Mouse (Mus musculus): Measurements from ENCODE around the gene Syce2. TPM values are rescaled to one million over a fixed set of nuclear protein-coding genes. Genes with fewer than 3 reads are reported as not detected.

Syce2 gene
- total and polyA plus RNA-seq, 3 experiments: 0.80 to 8.7 (median 8.0) TPM

DNA sequence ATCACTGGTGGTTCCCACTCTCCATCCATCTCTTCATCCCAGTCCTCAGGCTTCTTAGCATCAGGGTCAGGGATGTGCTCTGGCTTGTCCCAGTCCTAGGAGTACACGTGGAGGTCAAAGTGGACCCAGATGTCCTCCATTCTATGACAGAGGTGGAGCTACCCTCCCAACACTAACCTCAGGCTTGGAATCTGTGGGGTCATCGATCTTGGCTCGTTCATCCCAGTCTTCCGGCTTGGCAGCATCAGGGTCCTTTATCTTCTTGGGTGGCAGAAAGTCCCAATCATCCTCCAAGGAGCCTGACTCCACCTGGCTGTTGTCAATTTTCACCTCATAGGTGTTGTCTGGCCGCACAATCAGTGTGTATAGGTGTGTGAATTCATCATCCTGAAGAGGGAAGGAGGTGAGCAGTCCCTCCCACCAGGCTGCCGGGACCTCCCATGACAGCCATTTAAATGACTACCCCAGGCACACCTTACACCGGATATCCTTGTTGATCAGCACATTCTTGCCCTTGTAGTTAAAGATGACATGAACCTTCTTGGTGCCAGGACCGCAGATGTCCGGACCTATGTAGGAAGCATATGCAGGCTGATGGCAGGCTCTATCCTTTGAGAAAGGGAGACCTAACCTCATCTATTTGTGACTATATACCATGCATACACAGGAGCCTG, 27.4 kb upstream of the Syce2 start:
- DNase-seq: no peak

DNA sequence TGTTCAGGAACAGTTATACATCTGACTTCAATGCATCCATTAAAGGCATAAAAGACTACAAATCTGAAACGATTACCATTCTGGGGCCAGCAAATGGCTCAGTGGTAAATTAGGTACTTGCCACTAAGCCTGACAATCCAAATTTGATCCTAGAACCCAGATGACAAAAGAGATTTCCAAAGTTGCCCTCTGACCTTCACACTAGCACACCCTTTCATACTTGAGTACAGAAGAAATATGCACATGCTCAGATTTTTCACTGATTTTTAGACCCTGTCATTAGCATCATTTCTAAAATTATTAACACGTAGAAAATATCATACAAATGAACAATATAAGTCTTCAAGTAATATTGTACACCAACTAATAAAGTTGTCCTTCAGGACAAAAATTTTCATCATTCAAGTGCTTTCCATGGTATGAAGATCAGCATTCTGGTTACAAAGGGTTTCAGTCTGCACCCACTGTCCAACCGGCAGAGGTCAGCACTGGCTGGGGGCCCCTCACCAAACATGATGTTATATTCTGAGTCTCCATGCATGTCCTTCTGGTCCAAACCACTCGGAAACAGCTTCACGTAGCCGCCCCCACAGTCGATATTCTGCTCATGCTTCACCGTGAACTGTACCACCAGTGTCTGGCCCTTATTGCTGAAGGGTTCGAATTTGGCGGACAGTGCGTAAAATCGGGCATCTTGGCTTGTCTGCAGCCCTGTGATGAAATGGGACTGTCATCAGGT, 26.4 kb upstream of the Syce2 start:
- peak; percentile 47 for DNase-seq

GRCm38 (mm10) chr8:84846094-84846721, 25.7 kb upstream of the Syce2 start:
- no peak for DNase-seq

- DNase-seq: peak; percentile 100
Observed at GRCm38 (mm10) chr8:84846722-84847572, 25.0 kb upstream of the Syce2 start, which contains the start of gene Calr. Gene Calr, minus strand, starts transcription at chr8:84846934.

GRCm38 (mm10) chr8:84847684-84848435, 24.1 kb upstream of the Syce2 start:
- DNase-seq: no peak

DNA sequence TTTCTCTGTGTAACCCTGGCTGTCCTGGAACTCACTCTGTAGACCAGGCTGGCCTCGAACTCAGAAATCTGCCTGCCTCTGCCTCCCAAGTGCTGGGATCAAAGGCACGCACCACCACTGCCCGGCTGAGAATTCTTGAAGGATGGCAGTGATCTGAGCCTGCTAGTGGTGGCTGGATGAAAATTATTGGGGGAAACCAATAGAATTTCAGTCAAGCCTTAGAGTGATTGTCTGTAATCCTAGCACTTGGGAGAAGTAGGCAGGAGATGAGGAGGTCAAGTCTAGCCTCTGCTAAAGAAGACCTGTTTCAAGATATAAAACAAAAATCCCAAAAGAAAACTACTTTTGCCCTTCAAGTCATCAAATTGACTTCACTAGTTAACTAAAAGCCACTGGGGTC, 15.5 kb upstream of the Syce2 start:
- DNase-seq: no peak

DNA sequence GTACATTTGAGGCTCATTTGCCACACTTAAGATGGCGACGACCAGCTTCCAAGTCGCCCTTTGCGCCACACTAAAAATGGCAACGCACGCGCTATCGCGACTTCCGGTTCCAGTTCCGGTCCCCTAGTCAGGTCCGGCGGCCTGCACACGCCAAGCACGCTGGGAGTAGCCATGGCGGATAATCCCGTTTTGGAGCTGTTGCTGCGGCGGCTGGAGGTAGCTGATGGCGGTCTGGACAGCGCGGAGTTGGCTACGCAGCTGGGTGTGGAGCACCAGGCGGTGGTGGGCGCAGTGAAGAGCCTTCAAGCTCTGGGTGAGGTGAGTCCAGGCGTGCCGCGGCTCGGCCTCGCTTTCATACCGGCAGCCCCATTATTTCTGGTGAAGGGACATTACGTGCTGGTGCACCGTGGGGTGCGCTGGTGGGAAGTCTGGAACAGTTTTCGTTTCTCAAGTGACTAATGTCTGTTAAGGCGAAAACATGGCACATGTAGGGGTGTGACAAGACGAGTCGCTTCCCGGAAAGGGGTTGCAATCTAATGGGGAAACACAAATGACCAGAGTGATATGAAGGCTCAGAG, 15.0 kb upstream of the Syce2 start, which contains the start of gene Farsa:
Gene Farsa, plus strand, starts transcription at position 126 of the 578 bp plus-strand sequence.
- peak; percentile 94 for DNase-seq

- peak; percentile 47 for DNase-seq
Observed at GRCm38 (mm10) chr8:84872309-84872965, 526 bp downstream of the Syce2 start.

DNA sequence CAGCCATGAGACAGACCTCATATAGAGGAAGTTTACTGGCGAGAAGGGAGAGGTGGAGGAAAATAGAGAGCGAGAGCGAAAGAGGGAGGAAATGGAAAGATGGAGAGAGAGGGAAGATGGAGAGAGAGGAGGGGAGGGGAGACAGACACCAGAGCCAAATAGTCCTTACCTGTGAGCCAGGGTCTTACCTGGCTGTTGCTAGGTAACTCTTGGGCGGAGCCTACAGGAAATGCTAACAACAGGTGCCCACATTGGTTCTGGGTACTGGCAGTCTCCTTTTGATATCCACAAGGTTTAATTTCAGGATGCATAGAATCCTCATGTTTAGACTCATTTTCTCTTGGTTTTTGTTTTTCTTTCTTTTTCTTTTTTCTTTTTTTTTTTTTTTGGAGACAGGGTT, 1.1 kb downstream of the Syce2 start:
- DNase-seq: no peak

DNA sequence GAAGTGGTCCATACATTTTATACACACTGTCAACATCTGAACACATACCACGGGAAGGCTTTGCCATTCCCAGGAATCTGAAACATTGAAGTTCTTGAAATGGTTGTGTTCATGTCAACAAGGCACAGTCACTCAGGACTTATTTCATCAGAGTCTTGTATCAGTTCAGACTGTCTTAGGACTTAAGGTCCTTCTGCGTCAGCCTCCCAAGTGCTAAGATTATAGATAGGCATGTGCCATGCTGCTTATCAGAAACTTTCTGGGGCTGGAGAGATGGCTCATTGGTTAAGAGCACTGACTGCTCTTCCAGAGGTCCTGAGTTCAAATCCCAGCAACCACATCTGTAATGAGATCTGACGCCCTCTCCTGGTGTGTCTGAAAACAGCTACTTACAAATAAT, 2.4 kb downstream of the Syce2 start:
- no peak for DNase-seq

DNA sequence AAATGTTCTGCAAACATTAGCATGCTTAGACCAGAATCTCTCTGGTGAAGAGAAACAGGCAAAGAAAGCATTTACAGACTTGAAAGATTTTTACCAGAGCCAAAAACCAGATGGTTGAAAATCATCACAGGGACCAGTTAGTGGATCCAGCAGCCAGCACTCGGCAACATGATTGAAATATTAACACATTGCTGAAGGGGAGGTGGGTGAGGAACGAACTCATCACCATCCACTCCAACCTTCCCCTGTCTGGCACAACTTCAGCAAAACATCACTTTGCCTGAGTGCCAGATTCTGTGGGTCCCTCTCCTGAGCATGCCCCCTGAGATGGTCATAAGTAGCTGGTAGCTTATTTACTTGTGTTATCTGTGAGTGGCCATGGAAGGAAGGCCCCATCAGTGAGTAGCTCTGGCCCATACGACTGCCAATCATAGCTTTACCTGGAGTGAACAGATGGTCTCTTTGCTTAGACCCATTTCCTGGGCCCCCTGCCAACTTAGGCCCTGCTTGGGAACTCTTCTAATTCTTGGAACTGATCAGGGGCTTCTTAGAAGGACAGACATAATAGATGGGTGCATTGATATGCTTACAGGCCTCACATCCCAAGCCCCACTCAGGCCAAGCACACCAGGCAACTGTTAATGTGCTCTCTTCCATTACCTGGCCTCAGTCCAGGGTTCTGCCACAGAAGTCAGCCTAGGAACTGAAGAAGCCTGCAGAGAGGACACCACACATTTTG, 5.6 kb downstream of the Syce2 start:
- no peak for DNase-seq

DNA sequence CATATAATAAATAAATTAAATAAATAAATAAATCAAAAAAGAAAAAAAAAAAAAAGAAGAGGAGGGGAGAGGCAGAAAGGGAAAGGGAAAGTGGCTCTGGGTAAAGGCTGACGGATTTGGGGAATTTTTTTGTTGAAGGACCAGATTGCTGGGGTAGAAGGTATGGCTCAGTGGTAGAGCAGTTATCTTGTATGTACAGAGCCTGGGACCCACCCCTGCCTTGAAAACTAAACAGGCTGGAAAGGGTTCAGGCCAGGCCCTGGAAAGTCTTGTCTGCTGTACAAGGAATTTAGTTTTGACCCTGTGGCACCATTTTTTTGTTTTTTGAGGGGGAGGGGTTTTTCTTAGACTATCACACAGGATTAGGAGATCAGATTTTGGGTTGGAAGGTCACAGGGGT, 7.0 kb downstream of the Syce2 start:
- no peak for DNase-seq

DNA sequence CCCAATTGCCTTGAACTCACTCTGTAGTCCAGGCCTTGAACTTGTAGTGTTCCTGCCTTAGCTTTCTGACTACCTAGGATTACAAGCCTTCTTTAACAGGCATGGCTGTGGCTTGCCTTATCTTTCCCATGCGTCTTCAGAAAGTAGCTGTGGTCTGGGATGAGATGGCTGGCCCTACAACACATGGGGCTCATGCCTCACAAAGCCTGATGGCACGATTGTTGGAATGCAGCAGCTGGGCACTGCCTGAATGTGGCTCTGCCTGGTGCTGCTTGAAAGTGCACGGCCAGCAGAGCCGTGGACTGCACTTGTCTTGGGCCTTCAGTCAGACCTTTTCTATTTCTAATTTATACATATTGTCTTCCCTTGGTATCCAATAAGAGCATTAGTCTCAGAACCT, 12.8 kb downstream of the Syce2 start:
- no peak for DNase-seq

DNA sequence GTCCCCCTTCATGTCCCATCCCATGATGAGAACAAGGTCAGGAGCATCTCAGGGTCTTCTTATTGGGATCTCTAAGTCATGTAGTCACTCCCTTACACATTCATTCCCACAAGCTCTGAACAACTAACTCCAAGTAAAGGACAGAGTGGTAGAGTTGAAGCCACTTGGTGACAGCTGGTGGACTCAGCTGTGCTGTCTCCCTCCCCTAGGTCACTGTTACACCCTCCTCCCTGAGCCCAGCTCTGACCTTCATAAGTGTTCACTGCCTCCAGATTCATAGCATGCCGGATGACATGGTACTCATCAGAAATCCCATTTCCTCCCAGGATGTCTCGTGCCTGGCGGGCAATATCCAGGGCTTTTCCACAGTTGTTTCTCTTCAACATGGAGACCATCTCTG, 16.4 kb downstream of the Syce2 start:
- DNase-seq: no peak

DNA sequence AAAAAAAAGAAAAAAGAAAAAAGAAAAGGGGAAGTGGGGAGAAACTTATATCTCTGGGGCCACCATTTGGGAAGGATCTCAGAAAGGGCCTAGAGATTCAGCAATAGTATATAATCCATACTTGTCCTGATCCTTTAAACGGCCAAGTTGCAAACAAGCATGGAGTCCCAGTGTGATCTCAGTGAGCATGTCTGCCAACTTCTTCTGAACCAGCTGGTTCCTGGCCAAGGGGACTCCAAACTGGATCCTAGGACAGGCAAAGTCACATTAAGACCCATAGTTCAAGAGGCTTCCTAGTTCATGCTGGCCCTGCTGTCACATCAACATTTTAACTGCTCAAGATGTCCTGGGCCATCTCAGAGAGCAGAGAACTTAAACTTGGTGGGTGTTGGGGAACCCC, 17.2 kb downstream of the Syce2 start:
- DNase-seq: no peak

- no peak for DNase-seq
Observed at GRCm38 (mm10) chr8:84892993-84893708, 21.2 kb downstream of the Syce2 start.

DNA sequence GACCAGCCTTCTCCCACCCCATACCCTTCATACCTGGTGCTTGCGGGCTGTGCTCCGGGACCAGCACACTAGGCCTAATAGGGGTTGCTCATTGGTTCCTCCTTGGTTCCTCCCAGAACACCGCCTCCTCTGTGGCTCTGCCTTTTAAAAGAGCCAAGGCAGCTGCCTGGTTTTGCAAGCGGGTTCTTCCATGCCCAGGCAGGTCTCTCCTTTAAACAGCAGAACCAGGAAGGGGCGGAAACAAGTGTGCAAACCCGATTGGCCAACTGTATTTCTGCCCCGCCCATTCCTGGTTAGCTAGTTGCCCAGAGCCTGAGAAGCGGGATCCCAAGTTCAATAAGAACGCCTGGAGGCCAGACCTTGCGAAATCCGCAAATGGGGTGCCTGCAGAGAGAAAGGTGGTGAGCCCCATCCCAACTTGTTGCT, 21.8 kb downstream of the Syce2 start, which contains the start of gene Gcdh:
Gene Gcdh, minus strand, starts transcription at position 213 of the 426 bp plus-strand sequence.
- DNase-seq: peak; percentile 97

GRCm38 (mm10) chr8:84895963-84896362, 24.1 kb downstream of the Syce2 start:
- no peak for DNase-seq

DNA sequence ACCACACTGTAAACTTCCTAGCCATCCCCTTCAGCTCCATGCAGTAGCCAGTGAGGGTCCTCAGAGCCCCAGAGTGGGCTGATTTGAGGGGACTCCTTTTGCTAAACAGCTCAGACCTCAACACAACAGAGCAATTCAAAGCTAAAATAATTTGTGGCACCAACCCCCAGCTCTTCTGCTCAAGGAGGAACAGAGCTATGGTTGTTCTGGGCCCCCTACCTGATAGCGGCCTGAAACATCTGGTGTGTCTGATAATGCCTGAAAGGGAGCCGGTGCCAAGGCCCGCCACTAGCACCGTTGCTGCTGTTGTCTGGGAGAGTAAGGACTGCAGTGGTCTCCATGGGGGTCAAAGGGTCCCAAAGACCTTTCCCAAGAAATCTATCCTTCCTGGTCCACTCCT, 29.2 kb downstream of the Syce2 start:
- DNase-seq: no peak
